Mouse (Mus musculus) layer of hippocampus, adult 18-20 months (tissue): ENCODE data around the gene Olfr1174-ps. TPM values are rescaled to one million over a fixed set of nuclear protein-coding genes. Genes with fewer than 3 reads are reported as not detected.
A peak's percentile ranks its signal among the peaks of the same experiment; 100 is the strongest.

Source experiments
- DNase-seq, 2 experiments: peaks; one replicate each; pipeline ENCODE4 v3.0.0; 2022; ENCODE audit warnings: low spot score in 2 of 2
- long read RNA-seq: library from polyadenylated mRNA; stranded (forward); transcript quantifications from one replicate; pipeline ENCODE4 v2.0.0, GENCODE M21; 2021
- total RNA-seq, 2 experiments: library from RNA; stranded (reverse); gene quantifications; 2 replicates each; pipeline ENCODE4 v1.2.3; 2021

Gene Olfr1174-ps
- not detected for total RNA-seq
- long read RNA-seq = 0 reads

DNA sequence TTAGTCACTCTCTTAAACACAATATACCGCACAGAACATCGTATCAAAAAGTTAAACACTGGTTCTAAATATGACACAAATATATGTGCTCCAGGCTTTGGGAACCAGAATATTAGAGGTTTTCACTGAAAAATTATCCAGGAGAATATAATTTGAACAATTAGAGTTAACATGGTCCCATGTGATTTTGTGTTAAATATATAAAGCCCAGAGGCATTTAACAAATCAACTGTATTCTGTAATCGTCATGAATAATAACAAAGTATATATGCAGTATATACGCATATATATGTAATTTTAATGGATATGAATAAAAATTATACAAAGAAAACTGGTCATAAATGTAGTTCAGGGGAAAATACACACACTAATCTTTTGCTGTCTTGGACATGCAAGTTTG is at the start of gene Olfr1174-ps:
Gene Olfr1174-ps, minus strand, starts transcription at position 101 of the 400 bp plus-strand sequence.
- no peak for DNase-seq

DNA sequence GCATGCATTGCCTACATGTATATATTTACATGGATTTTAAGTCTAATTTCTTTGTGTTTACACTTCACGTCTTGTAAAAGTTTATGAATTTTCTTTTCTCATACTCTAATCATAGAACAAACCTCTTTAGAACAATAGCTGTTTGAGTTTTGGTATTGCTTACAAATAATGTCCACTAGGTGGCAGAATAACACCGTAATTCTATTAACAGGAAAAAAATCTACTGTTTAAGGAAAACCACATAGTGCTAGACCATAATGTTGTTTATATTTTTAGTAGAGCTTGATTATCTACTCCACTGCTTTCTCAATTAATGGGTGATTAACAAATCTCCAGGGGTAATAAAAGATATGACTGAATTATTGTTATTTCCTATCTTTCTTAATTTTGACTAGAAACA is 41.4 kb upstream of the Olfr1174-ps start:
- peak in 1 of 2 experiments; percentile 23 for DNase-seq

DNA sequence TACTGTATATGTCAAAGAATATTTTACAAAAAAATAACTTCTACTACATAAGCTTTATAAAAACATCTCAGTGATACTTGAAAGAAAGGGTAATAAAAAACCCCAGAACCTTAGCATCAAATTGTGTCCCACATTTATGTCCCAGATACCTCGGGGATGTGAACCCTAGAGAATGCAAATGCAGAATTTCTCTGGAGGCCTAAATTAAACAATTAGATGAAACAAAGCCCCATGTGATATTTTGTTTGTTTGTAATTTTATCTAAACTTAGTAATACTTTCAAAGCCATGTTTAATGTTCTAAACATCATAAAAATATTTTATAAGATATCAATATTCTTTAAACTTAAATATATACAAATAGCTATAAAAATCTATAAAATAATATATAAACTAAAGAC is 31.5 kb upstream of the Olfr1174-ps start, which contains the start of gene Olfr1177-ps:
Gene Olfr1177-ps, minus strand, starts transcription at position 101 of the 400 bp plus-strand sequence.
- DNase-seq = no peak

DNA sequence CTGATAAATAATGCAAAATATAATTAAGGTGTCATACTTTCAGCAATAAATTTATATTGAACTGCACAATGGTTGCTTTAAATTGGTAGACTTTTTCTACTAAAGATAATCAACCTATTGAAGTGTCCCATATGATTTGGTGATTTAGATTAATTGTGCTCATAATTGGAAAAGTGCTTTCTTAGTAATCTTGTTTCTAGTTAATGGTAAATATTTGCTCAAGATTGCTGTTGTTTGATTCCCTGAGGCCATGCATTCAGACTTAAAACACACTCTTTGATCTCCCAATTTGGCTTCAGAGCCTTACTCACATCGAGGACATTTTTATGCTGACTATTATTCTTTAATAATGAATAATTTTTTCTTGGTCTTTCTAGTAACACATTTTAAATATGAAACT is 21.5 kb upstream of the Olfr1174-ps start, which contains the start of gene Olfr1176:
Gene Olfr1176, plus strand, starts transcription at position 301 of the 400 bp plus-strand sequence.
- DNase-seq = no peak

DNA sequence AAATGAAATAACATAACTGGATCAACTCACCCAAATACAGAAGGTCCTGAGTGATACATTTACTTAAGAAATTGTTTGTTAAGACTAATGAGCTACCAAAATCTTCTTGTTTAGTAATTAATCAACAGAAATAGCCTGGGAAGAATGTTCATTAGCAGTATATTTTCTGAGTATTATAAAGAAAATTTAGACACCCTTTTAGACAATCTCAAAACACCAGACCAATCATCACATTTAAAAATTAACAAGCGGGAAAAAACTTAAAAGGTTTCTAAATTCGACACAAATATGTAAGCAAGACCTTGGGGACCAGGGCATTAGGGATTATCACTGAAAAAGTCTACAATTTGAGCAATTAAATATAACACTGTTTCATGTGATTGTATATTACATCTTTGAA is 12.2 kb upstream of the Olfr1174-ps start, which contains the start of gene Olfr1175-ps:
Gene Olfr1175-ps, minus strand, starts transcription at position 101 of the 400 bp plus-strand sequence.
- no peak for DNase-seq

DNA sequence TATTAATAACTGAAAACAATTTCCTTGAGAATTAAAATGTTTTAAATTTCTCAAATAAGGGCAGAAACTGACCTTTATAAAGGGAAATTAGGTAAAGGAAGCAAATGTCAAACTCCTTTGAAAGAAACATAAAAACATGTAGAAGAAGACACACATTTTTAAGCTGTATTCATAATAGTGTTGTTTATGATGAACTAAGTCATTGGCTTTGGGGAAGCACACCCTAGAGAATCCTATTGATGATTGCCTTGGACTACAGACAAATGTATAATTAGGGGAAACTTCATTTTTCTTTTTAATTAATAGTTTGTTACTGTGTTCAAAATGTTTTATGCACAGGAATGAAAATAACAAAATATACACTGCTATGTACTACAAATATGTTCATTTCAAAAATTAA is 35.2 kb downstream of the Olfr1174-ps start, which contains the start of gene Olfr1173:
Gene Olfr1173, minus strand, starts transcription at position 101 of the 400 bp plus-strand sequence.
- DNase-seq = no peak

Other genes starting within 250 kb of the Olfr1174-ps start
- gene Olfr1163, start 243.3 kb downstream of the Olfr1174-ps start, total RNA-seq = not detected
- gene Olfr1164, start 221.2 kb downstream of the Olfr1174-ps start, total RNA-seq = not detected
- gene Olfr1166, start 186.9 kb downstream of the Olfr1174-ps start, total RNA-seq = not detected
- gene Olfr1167, start 159.9 kb downstream of the Olfr1174-ps start, total RNA-seq = not detected
- gene Olfr1168, start 133.3 kb downstream of the Olfr1174-ps start, total RNA-seq = not detected
- not detected for gene Olfr1170, start 86.8 kb downstream of the Olfr1174-ps start, total RNA-seq
- not detected for gene Olfr1173, start 35.3 kb downstream of the Olfr1174-ps start, total RNA-seq
- not detected for gene Olfr1175-ps, start 12.1 kb upstream of the Olfr1174-ps start, total RNA-seq
- gene Olfr1176, start 21.6 kb upstream of the Olfr1174-ps start, total RNA-seq = not detected
- not detected for gene Olfr1177-ps, start 31.4 kb upstream of the Olfr1174-ps start, total RNA-seq
- not detected for gene Olfr1178, start 71.9 kb upstream of the Olfr1174-ps start, total RNA-seq
- not detected for gene Olfr1179, start 91.3 kb upstream of the Olfr1174-ps start, total RNA-seq
- gene Olfr1180, start 104.0 kb upstream of the Olfr1174-ps start, total RNA-seq = not detected
- gene Olfr1181, start 111.0 kb upstream of the Olfr1174-ps start, total RNA-seq = not detected
- not detected for gene Gm13757, start 134.0 kb upstream of the Olfr1174-ps start, total RNA-seq
- not detected for gene Olfr1183, start 139.7 kb upstream of the Olfr1174-ps start, total RNA-seq
- not detected for gene Olfr1184, start 168.5 kb upstream of the Olfr1174-ps start, total RNA-seq
- gene Olfr1185-ps1, start 178.2 kb upstream of the Olfr1174-ps start, total RNA-seq = not detected
- gene Olfr1186, start 203.4 kb upstream of the Olfr1174-ps start, total RNA-seq = not detected
- not detected for gene Olfr1188, start 241.8 kb upstream of the Olfr1174-ps start, total RNA-seq